Mouse (Mus musculus) lung, embryonic 15.5 days (tissue): Measurements from ENCODE around the gene Cdc27. TPM values are rescaled to one million over a fixed set of nuclear protein-coding genes. Genes with fewer than 3 reads are reported as not detected.
A peak's percentile ranks its signal among the peaks of the same experiment; 100 is the strongest.

Experiments
- ATAC-seq: fragments of 200-750 bp; cut with Nextera tagmentation; 2 replicates; pipeline ENCODE4 v1.8.0; 2017; ENCODE audit warnings: moderate number of reproducible peaks, borderline replicate concordance; ENCODE audit not compliant: low FRiP score, low TSS enrichment; ENCODE audit errors: extremely low read depth
- H3K27ac ChIP-seq: fragments of 300-500 bp; sonication (generic); 2 replicates; pipeline ENCODE4 v1.5.1; 2015; ENCODE audit warnings: moderate library complexity, mild to moderate bottlenecking, inconsistent platforms
- H3K27me3 ChIP-seq: fragments of 300-500 bp; sonication (generic); 2 replicates; pipeline ENCODE4 v1.6.1; 2015; ENCODE audit warnings: inconsistent platforms
- H3K36me3 ChIP-seq: fragments of 300-500 bp; sonication (generic); 2 replicates; pipeline ENCODE4 v1.6.1; 2015; ENCODE audit warnings: inconsistent platforms
- H3K4me1 ChIP-seq: fragments of 300-500 bp; sonication (generic); 2 replicates; pipeline ENCODE4 v1.6.1; 2015; ENCODE audit warnings: inconsistent platforms
- H3K4me2 ChIP-seq: fragments of 300-500 bp; sonication (generic); 2 replicates; pipeline ENCODE4 v1.6.1; 2015; ENCODE audit warnings: inconsistent platforms, mild to moderate bottlenecking, moderate library complexity
- H3K4me3 ChIP-seq: fragments of 300-500 bp; sonication (generic); 2 replicates; pipeline ENCODE4 v1.5.1; 2015; ENCODE audit warnings: mild to moderate bottlenecking, inconsistent platforms
- H3K9ac ChIP-seq: fragments of 300-500 bp; sonication (generic); 2 replicates; pipeline ENCODE4 v1.6.1; 2015; ENCODE audit warnings: inconsistent platforms
- H3K9me3 ChIP-seq: fragments of 300-500 bp; sonication (generic); 2 replicates; pipeline ENCODE4 v1.6.1; 2016; ENCODE audit warnings: inconsistent platforms
- WGBS: fragments of 180-500 bp; shearing (Covaris S2); methylation state at CpG from one replicate; pipeline ENCODE4 v1.1.7; 2015; 5-methylcytosine and 5-hydroxymethylcytosine counted together
- polyA plus RNA-seq: library from polyadenylated mRNA; unstranded; fragments of >200 nt; fragmentation: Nextera tagmentation; extraction: Ambion mirVana; gene quantifications from 2 replicates; pipeline ENCODE4 v1.2.1, GENCODE M21; 2015

The Cdc27 gene
- polyA plus RNA-seq, 1 experiment from 2014 or later = 40.5 TPM

DNA sequence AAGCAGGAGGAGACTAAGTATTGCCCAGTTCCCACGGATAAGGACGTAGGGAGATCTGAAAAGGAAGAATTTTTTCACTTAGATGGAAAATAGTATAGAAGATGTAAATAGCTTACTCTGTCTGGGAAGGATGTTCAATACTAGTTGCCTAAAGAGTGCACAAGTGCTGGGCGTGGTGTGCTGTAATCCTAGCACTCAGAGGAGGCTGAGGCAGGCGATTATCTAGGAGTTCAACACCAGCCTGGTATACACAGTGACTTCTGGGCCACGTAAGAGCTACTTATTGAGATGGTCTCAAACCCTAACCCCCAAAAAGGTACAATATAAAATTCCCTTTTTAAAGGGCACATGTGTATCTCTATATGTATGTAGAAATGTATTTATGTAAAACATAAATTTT, 82.7 kb downstream of the Cdc27 start:
- WGBS = 72% methylated on average over 5 of the region's 5 CpGs
- Histone ChIP-seq H3K27me3 (no peaks in the 10 kb centered on the region), H3K9ac (no peak overlapping the region), H3K9me3 (no peaks in the 10 kb centered on the region), H3K27ac (no peak overlapping the region), H3K36me3 (peaks cover 4% of the 10 kb centered on the region; the same call in 1 of the 2 replicates), H3K4me2 (peak overlapping the region; percentile 20; the same call in 1 of the 2 replicates), H3K4me3 (no peak overlapping the region), H3K4me1 (peaks cover 14% of the 10 kb centered on the region)
- ATAC-seq = no peak

DNA sequence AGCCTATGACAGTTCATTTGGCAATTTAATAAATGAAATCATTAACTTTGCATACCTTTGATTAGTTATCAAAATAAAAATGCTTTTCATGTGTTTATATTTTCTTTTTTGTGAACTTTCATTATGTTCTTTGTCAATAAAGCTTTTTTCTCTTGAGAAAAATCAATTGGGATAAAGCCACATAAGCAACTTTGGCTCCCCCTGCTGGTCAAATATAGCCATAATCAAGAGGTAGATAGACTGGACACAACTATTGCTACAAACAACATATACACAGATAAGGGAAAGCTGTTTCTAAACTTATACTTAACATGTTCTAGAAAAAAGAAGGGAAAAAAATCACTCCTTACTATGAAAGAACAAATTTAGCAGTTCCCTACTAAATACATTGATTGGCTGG, 88.9 kb downstream of the Cdc27 start:
- no peaks in the 10 kb centered on the region for H3K9me3 ChIP-seq
- H3K4me1 ChIP-seq = 0 out of 2 replicates have a peak, but pooled peaks cover 3% of the 10 kb centered on the region
- no peak for ATAC-seq
- H3K36me3 ChIP-seq = peaks cover 7% of the 10 kb centered on the region; the same call in 1 of the 2 replicates
- H3K4me2 ChIP-seq = no peak overlapping the region
- H3K4me3 ChIP-seq = no peak overlapping the region
- H3K27ac ChIP-seq = no peak overlapping the region
- H3K27me3 ChIP-seq = no peaks in the 10 kb centered on the region
- H3K9ac ChIP-seq = no peak overlapping the region

DNA sequence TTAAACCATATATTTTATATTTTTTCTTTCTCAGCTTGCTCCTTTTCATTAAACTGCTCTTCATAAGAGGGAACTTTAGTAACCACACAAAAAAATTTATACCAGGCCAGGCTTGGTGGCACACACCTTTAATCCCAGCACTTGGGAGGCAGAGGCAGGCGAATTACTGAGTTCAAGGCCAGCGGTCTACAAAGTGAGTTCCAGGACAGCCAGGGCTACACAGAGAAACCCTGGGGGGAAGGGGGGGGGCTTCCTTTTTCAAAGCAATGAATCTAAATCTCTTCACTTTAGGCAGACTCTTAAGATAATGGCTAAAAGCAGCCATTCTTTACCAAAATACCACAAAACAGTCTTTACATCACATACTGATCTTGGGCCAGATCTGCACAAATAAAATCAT, 90.7 kb downstream of the Cdc27 start:
- H3K4me2 ChIP-seq = no peak overlapping the region
- no peak for ATAC-seq
- H3K27ac ChIP-seq = no peak overlapping the region
- no peak overlapping the region for H3K9ac ChIP-seq
- WGBS = 96% methylated on average over 2 of the region's 2 CpGs
- H3K9me3 ChIP-seq = no peaks in the 10 kb centered on the region
- no peak overlapping the region for H3K4me3 ChIP-seq
- 0 out of 2 replicates have a peak, but pooled peaks cover 3% of the 10 kb centered on the region for H3K4me1 ChIP-seq
- H3K27me3 ChIP-seq = no peaks in the 10 kb centered on the region
- H3K36me3 ChIP-seq = peaks cover 7% of the 10 kb centered on the region; the same call in 1 of the 2 replicates

- Histone ChIP-seq H3K4me2 (no peak overlapping the region), H3K27me3 (no peaks in the 10 kb centered on the region), H3K9me3 (no peaks in the 10 kb centered on the region), H3K36me3 (0 out of 2 replicates have a peak, but pooled peaks cover 3% of the 10 kb centered on the region), H3K4me1 (no peaks in the 10 kb centered on the region), H3K9ac (no peak overlapping the region), H3K4me3 (no peak overlapping the region), H3K27ac (no peak overlapping the region)
- WGBS = 72% methylated on average over 2 of the region's 2 CpGs
- no peak for ATAC-seq
Measured at GRCm38 (mm10) chr11:104458507-104458906, 91.9 kb downstream of the Cdc27 start.

Other genes starting within 250 kb of the Cdc27 start
- gene Kansl1, start 81.8 kb downstream of the Cdc27 start, polyA plus RNA-seq = 18.6 and 19.2 TPM in 2 replicates
- 69.5 and 133 TPM in 2 replicates for gene Myl4, start within 50 bp of the Cdc27 start, polyA plus RNA-seq
- gene Itgb3, start 57.4 kb upstream of the Cdc27 start, polyA plus RNA-seq = 4.4 TPM in 2 replicates
- not detected in 2 replicates for gene Gm11639, start 135.1 kb upstream of the Cdc27 start, polyA plus RNA-seq